Mouse (Mus musculus) WW6 (cell line): ENCODE results near the gene Olfr284.

ENCODE experiments used
- DNase-seq: peaks from one replicate; pipeline ENCODE4 v3.0.0-alpha.2; 2013; ENCODE audit warnings: low read depth, low spot score

Gene Olfr284

DNA sequence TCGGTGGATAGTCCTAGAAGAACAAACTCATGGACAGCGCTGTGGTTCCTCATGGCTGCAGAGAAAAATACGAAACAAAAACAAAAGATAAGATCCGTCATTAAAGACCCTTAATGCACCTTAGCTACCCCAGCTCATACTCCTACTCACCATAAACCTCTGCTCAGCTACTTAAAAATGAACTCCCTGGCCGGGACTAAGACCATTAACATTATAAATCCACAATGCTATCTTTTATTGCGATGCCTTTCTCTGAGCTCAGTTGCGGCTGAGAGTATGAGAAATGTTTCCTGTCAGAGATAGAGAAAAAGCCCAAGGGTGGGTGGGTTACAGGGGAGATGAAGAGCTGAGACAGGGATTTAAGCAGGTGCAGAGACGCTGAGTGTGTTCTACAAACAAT, at the start of gene Olfr284:
Gene Olfr284, minus strand, starts transcription at position 101 of the 400 bp plus-strand sequence.
- DNase-seq: no peak

- peak; percentile 43 for DNase-seq
Measured at GRCm38 (mm10) chr15:98389796-98390195, 49.0 kb upstream of the Olfr284 start.

DNA sequence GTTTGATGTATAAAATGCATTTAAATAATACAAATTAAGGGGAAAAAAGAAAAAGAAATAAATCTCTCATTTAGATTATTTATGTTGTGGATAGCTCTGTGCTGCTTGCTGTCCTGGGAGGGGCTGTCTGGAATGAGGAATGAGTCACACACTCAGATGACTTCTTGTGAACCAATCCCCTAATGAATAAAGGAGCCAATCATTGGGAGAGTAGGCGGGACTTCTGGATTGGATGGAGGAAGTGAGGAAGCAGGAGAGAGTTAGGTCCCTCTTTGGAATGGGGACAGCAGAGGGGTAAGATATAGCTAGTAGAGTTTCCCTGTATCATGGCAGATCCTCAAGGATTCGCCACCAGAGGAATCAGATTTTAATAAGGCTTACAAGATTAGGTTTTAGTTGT, 46.8 kb upstream of the Olfr284 start:
- no peak for DNase-seq

- no peak for DNase-seq
Measured at GRCm38 (mm10) chr15:98380846-98381245, 40.1 kb upstream of the Olfr284 start, which contains the start of gene Olfr283. TSS of gene Olfr283 (minus strand) at chr15:98380946.

- DNase-seq: no peak
Measured at GRCm38 (mm10) chr15:98378209-98378608, 37.4 kb upstream of the Olfr284 start.

- DNase-seq: no peak
Measured at GRCm38 (mm10) chr15:98317177-98317724, 23.5 kb downstream of the Olfr284 start, which contains the start of gene Olfr285. TSS of gene Olfr285 (minus strand) at chr15:98317353.

DNA sequence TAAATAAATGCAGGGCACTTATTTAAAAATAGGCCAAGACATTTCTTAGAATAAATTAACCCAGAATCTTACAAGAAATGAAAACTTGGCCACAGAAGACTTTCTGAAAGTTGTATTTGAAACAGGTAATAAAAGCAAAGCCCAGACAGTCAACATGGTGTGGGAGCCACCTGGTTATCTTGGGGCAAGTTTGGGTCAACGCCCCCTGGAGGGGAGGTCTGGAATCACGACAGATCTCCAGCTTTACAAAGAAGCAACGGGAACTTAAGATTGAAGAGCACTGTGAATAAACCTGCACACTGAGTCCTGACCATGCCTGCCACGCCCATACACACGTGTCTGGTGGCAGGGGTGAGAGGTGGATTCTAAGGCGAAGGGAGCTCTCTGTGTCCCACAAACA, 25.1 kb downstream of the Olfr284 start:
- no peak for DNase-seq

DNA sequence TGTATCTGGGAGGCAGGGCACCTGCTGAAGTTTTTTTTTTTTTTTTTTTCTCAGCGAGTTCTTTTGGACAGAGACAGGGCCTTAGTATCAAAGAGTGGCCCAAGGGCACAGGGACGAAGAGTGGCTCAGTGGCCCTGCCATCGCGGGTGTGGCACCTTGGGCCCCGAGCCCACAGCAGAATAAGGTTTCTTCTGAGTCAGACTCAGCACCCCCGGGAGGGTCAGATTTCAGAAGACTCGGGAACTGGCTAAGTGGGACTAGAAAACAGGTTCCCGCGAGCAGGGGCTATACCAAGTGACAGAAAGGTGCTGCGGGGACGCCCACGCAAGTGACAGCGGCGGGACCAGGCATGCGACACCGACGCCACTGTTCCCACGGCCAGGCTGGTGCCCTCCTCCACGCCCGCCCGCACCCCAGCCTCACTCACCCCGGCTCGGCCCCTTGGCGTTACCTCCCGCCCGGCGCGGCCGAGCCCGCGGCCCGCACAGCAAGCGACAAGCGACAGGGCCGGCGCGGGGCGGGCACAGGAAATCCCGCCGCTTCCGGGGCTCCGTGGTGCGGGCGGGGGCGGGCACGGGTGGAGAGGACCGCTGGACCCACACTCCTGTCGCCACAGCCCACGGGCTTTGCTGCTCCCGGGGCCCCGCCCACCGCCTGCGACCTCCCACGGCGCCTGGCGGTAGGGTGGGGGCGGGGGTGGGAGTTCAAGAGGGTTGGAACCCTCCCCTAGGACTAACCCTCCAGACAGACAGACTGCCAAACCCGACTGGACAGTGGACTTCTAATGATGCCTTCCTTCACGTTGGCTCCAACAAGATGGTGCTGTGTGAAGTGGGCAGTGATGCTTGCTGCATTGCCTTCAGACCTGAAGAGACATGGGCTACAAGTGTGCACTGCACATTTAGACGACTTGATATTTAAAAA, 44.9 kb downstream of the Olfr284 start, which contains the start of gene Zfp641:
Gene Zfp641, minus strand, starts transcription at position 534 of the 924 bp plus-strand sequence.
- no peak for DNase-seq

GRCm38 (mm10) chr15:98293651-98294050, 47.1 kb downstream of the Olfr284 start:
- no peak for DNase-seq
